Mouse (Mus musculus) hindbrain, postnatal 0 days (tissue): ENCODE data around the gene Ffar4. TPM values are rescaled to one million over a fixed set of nuclear protein-coding genes. Genes with fewer than 3 reads are reported as not detected.

Source experiments
- ATAC-seq: fragments of 200-750 bp; cut with Nextera tagmentation; 2 replicates; pipeline ENCODE4 v1.8.0; 2017; ENCODE audit warnings: mild to moderate bottlenecking, moderate TSS enrichment, moderate library complexity
- DNase-seq: peaks from one replicate; pipeline ENCODE4 v3.0.0-alpha.2; 2015; ENCODE audit warnings: low spot score
- H3K27ac ChIP-seq: fragments of 300-500 bp; sonication (generic); 2 replicates; pipeline ENCODE4 v1.5.1; 2014; ENCODE audit warnings: mild to moderate bottlenecking
- H3K27me3 ChIP-seq: fragments of 300-500 bp; sonication (generic); 2 replicates; pipeline ENCODE4 v1.6.1; 2014; ENCODE audit warnings: low read length, mixed read lengths; ENCODE audit not compliant: insufficient read depth
- H3K36me3 ChIP-seq: fragments of 300-500 bp; sonication (generic); 2 replicates; pipeline ENCODE4 v1.6.1; 2014; ENCODE audit warnings: low read length, mixed read lengths; ENCODE audit not compliant: insufficient read depth
- H3K4me1 ChIP-seq: fragments of 300-500 bp; sonication (generic); 2 replicates; pipeline ENCODE4 v1.6.1; 2014; ENCODE audit warnings: antibody characterized with exemption, low read length, mixed read lengths; ENCODE audit not compliant: insufficient read depth
- H3K4me2 ChIP-seq: fragments of 300-500 bp; sonication (generic); 2 replicates; pipeline ENCODE4 v1.6.1; 2014; ENCODE audit warnings: low read depth, mild to moderate bottlenecking, low read length, moderate library complexity, mixed read lengths
- H3K4me3 ChIP-seq: fragments of 300-500 bp; sonication (generic); 2 replicates; pipeline ENCODE4 v1.5.1; 2014; ENCODE audit warnings: low read length
- H3K9ac ChIP-seq: fragments of 300-500 bp; sonication (generic); replicated peaks from 2 replicates; pipeline ENCODE4 v1.6.1; 2014; ENCODE audit warnings: mild to moderate bottlenecking, low read length, moderate library complexity, mixed read lengths
- H3K9me3 ChIP-seq: fragments of 300-500 bp; sonication (generic); 2 replicates; pipeline ENCODE4 v1.6.1; 2016; ENCODE audit warnings: low read length, mixed read lengths
- CTCF ChIP-seq: IDR thresholded peaks from 2 replicates; pipeline ENCODE4 v1.5.1; 2016; ENCODE audit warnings: antibody characterized with exemption, control low read depth, low read depth
- WGBS: fragments of 180-500 bp; shearing (Covaris S2); extraction: QIAGEN DNeasy Blood & Tissue Kit; methylation state at CpG from one replicate; pipeline ENCODE4 v1.1.7; 2014; 5-methylcytosine and 5-hydroxymethylcytosine counted together
- polyA plus RNA-seq: library from polyadenylated mRNA; unstranded; fragments of >200 nt; fragmentation: Nextera tagmentation; extraction: Ambion mirVana; gene quantifications from 2 replicates; pipeline ENCODE4 v1.2.1, GENCODE M21; 2015
- total RNA-seq: library from RNA; depleted of rRNA; stranded (reverse); fragments of >200 nt; gene quantifications from 2 replicates; pipeline ENCODE4 v1.2.3, GENCODE M21; 2014

The Ffar4 gene
- total and polyA plus RNA-seq, 2 experiments from 2014 or later, result 0.24 TPM; not detected in 1

DNA sequence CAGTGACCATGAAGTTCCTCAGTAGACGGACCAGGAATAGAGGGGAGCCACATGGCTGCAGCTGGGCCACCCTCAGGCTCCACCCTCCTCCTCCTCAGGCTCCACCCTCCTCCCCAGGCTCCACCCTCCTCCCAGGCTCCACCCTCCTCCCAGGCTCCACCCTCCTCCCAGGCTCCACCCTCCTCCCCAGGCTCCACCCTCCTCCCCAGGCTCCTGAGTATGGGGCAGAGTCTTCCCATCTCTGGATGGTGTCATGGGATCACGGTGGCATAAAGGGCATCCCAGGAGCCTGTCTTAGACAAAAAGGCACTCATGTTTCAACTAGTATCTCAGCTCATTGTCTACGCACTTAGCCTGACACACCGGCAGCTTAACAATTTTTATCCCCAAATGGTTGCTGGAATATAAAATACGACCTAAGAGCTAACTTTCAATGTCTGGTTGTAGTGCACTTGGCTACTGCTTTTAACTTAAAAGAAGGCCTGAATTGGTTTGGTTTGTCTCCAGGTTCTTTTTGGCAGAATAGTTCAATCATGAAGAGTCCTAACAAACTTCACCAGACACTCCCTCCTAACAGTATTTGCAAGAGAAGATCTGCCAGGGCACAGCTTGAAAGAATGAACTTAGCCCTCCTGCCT, 23.4 kb downstream of the Ffar4 start:
- Histone ChIP-seq H3K4me2 (no peak overlapping the region), H3K27me3 (0 out of 2 replicates have a peak, but pooled peaks cover 3% of the 10 kb centered on the region), H3K4me1 (no peaks in the 10 kb centered on the region), H3K27ac (no peak overlapping the region), H3K4me3 (no peak overlapping the region), H3K36me3 (no peaks in the 10 kb centered on the region), H3K9me3 (no peaks in the 10 kb centered on the region), H3K9ac (no peak overlapping the region)
- ATAC-seq (no peak), DNase-seq (no peak)
- WGBS, result 81% methylated on average over 5 of the region's 5 CpGs
- TF ChIP-seq CTCF, result no peak

DNA sequence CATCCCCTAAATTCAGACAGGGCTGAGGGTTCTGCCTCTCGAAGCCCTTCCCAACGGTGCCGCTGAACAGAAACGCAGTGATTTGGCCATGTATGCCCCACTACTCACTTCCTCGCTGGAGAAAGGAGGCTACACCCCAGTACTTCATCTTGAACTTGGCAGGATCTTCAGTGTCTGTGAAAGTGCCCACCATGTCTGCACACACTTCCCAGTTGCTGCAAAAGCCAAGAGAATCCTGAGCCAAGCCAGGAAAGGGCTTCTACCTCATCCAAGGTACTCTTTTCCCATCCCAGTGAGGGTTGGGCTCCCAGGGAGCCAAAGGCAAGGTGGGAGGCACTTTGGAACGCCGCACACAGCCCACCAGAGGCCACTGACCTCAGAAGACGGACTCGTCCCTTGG, 27.1 kb downstream of the Ffar4 start:
- DNase-seq, result no peak

DNA sequence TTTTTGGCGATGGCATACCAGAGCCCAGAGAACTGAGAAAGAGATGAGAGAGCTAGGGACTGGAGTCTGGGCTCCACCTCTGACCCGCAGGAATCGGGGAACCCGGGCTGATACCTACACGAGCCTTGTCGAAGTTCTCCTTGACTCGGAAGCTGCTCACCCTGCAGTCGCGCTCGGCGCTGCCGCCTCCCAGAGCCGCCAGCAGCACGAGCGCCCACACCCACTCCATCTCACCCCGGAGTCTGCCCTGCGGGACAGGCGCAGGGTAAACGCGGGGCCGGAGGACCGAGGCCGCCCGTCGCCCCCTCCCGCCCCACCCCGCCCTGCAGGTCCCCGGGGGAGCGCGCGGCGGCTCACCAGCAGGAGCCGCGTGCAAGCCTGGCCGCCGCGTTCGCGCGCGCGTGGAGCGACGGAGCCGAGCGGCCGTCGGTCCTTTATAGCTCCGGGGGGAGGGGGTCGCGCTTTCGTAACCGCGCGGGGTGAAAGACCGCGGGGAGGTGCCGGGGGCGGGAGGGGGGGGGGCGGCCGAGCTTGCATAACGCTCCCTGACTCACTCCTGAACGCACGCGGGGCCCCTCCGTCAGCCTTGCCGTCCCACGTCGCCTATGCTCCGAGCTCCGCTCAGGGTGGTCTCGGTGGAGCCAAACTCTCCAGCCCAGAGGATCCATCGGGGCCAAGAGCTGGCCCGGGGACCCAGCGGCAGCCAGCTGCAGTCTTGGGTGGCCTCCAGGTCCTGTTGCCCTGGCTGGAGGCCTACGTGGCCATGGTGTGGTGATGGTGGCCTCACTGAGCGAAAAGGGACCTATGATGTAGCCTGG, 27.7 kb downstream of the Ffar4 start:
- WGBS, result 1% methylated on average over 55 of the region's 77 CpGs
- ATAC-seq (peak; percentile 77), DNase-seq (peak; percentile 30)
- Histone ChIP-seq H3K4me1 (no peaks in the 10 kb centered on the region), H3K9me3 (no peaks in the 10 kb centered on the region), H3K27ac (no peak overlapping the region), H3K9ac (peak overlapping the region; percentile 46), H3K36me3 (no peaks in the 10 kb centered on the region), H3K27me3 (0 out of 2 replicates have a peak, but pooled peaks cover 3% of the 10 kb centered on the region), H3K4me2 (peak overlapping the region; percentile 84), H3K4me3 (peak overlapping the region; percentile 59)
- TF ChIP-seq CTCF, result no peak

More for the DNA sequence above, 27.1 kb downstream of the Ffar4 start:
- Histone ChIP-seq H3K9me3 (no peaks in the 10 kb centered on the region), H3K36me3 (no peaks in the 10 kb centered on the region), H3K4me3 (peak overlapping the region; percentile 59), H3K9ac (no peak overlapping the region), H3K27me3 (0 out of 2 replicates have a peak, but pooled peaks cover 3% of the 10 kb centered on the region), H3K27ac (no peak overlapping the region), H3K4me1 (no peaks in the 10 kb centered on the region), H3K4me2 (peak overlapping the region; percentile 84)
- ATAC-seq, result no peak
- 26% methylated on average over 9 of the region's 9 CpGs for WGBS
- TF ChIP-seq CTCF, result no peak

DNA sequence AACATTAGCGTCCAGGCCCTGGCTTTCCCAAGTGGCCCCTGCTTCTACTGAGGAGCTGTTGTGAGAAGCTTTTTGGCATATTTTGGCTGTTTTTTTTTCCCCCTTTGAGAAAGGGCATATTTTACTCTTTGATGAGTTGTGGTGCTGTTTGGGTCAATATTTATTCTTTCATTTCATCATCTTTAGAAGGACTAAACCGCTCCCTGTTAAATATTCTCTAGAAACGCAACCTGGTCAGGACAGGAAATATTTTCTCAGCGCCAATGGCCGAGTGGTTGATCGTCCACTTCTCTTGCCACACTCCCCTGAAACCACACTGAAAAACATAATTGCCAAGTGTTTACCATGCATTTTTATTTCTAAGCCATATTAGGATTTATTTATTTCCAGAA, 28.3 kb downstream of the Ffar4 start, which contains the start of gene Rbp4:
Gene Rbp4, minus strand, starts transcription at position 63 of the 392 bp plus-strand sequence.
- peak within 1 kb of the TSS; percentile 84 for H3K4me2 ChIP-seq
- DNase-seq (no peak), ATAC-seq (no peak)
- H3K36me3 ChIP-seq, result no peaks in the 10 kb centered on the region
- no peak within 1 kb of the TSS for H3K27ac ChIP-seq
- 0 out of 2 replicates have a peak, but pooled peaks cover 3% of the 10 kb centered on the region for H3K27me3 ChIP-seq
- TF ChIP-seq CTCF, result no peak
- WGBS, result 74% methylated on average over 6 of the region's 6 CpGs
- H3K4me3 ChIP-seq, result peak within 1 kb of the TSS; percentile 59
- no peaks in the 10 kb centered on the region for H3K9me3 ChIP-seq
- H3K4me1 ChIP-seq, result no peaks in the 10 kb centered on the region
- peak within 1 kb of the TSS; percentile 46 for H3K9ac ChIP-seq

- 69% methylated on average over 8 of the region's 8 CpGs for WGBS
- H3K9me3 ChIP-seq, result no peaks in the 10 kb centered on the region
- no peaks in the 10 kb centered on the region for H3K4me1 ChIP-seq
- H3K4me2 ChIP-seq, result no peak overlapping the region
- no peak overlapping the region for H3K9ac ChIP-seq
- no peak overlapping the region for H3K4me3 ChIP-seq
- no peaks in the 10 kb centered on the region for H3K36me3 ChIP-seq
- no peak for DNase-seq
- 0 out of 2 replicates have a peak, but pooled peaks cover 3% of the 10 kb centered on the region for H3K27me3 ChIP-seq
- ATAC-seq, result no peak
- no peak for TF ChIP-seq CTCF
- no peak overlapping the region for H3K27ac ChIP-seq
Measured at GRCm38 (mm10) chr19:38126656-38127055, 29.8 kb downstream of the Ffar4 start.

DNA sequence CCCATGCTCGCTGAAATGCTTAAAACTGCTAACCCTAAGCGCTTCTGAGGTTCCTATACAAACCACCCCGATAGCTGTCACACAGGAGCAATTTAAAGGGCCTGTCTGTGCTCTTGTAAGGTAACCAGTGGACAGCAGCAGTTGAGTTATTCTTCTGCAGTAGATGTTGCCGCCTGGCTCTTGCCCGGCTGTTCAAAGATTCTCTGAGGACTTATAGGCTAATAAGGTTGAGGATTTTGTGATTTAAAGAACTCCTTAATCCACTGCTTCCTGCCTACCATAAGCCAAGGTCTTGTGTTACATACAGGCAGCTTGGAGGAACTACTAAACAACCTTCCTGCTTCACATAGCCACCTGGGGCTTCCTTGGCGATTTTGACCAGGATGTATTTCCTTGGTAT, 35.6 kb downstream of the Ffar4 start, which contains the start of gene Pde6c:
Gene Pde6c, plus strand, starts transcription at position 301 of the 400 bp plus-strand sequence.
- H3K36me3 ChIP-seq, result no peaks in the 10 kb centered on the region
- H3K27me3 ChIP-seq, result no peaks in the 10 kb centered on the region
- TF ChIP-seq CTCF, result no peak
- no peak for ATAC-seq
- H3K9ac ChIP-seq, result no peak within 1 kb of the TSS
- WGBS, result 74% methylated on average over 6 of the region's 6 CpGs
- no peak within 1 kb of the TSS for H3K4me3 ChIP-seq
- H3K9me3 ChIP-seq, result no peaks in the 10 kb centered on the region
- no peaks in the 10 kb centered on the region for H3K4me1 ChIP-seq
- H3K4me2 ChIP-seq, result no peak within 1 kb of the TSS
- no peak for DNase-seq
- H3K27ac ChIP-seq, result no peak within 1 kb of the TSS
